Mouse (Mus musculus) thymus, adult 2 months (tissue): ENCODE results near the gene Exo1.

ENCODE experiments used
- CTCF ChIP-seq: fragments of 200-500 bp; IDR thresholded peaks from 2 replicates; pipeline ENCODE4 v1.5.1; 2012; ENCODE audit warnings: mild to moderate bottlenecking, control low read depth, low read length, moderate library complexity, borderline replicate concordance; ENCODE audit not compliant: control insufficient read depth, poor library complexity, insufficient read depth; ENCODE audit errors: extremely low read depth
- POLR2A ChIP-seq: fragments of 200-500 bp; IDR thresholded peaks from 2 replicates; pipeline ENCODE4 v1.6.1; 2012; ENCODE audit warnings: mild to moderate bottlenecking, low read length, control low read depth, moderate library complexity; ENCODE audit not compliant: control insufficient read depth, poor library complexity, insufficient read depth; ENCODE audit errors: extremely low read depth

DNA sequence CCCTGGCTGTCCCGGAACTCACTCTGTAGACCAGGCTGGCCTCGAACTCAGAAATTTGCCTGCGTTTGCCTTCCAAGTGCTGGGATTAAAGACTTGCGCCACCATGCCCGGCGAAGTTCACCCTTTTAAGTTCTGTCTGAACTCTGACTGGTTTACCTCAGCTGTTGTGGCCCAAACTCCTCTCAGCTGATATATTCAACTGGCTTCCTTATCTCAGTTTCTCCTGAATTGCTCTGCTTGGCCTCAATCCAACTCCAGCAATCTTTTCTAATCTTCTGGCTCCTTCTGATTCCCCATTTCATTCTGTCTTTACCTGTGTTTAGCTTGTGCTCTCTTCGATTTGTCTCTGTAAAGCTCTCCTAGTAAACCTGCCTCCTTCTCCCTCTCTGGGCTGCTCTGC lies 62.8 kb downstream of the Exo1 start:
- no peak for TF ChIP-seq CTCF
- no peak for TF ChIP-seq POLR2A
